Mouse (Mus musculus) olfactory bulb, adult 2 months (tissue): ENCODE measurements at regions not wholly inside any gene's neighbourhood (a gene's known extent, or its start where the extent isn't known, plus 50 kb on each side); places are given as distances from the start of the nearest gene placed in this dataset.

Experiments used
- CTCF ChIP-seq: fragments of 200-500 bp; IDR thresholded peaks from 2 replicates; pipeline ENCODE4 v1.5.1; 2012; ENCODE audit warnings: low read depth, mild to moderate bottlenecking, low read length, moderate library complexity; ENCODE audit not compliant: insufficient read depth
- POLR2A ChIP-seq: fragments of 200-500 bp; IDR thresholded peaks from 2 replicates; pipeline ENCODE4 v1.6.1; 2012; ENCODE audit warnings: mild to moderate bottlenecking, low read depth, low read length, moderate library complexity; ENCODE audit not compliant: insufficient read depth

GRCm38 (mm10) chr13:26183879-26184278, 586.1 kb downstream of the Hdgfl1 start:
- TF ChIP-seq POLR2A (no peak), CTCF (no peak)
